Mouse (Mus musculus) hindbrain, embryonic 14.5 days (tissue): ENCODE measurements around the gene Scfd2. TPM values are rescaled to one million over a fixed set of nuclear protein-coding genes. Genes with fewer than 3 reads are reported as not detected.

Experiments
- ATAC-seq: fragments of 200-750 bp; cut with Nextera tagmentation; 2 replicates; pipeline ENCODE4 v1.8.0; 2017; ENCODE audit warnings: moderate number of reproducible peaks, mild to moderate bottlenecking, moderate TSS enrichment, moderate library complexity; ENCODE audit not compliant: low FRiP score
- DNase-seq: peaks from one replicate; pipeline ENCODE4 v3.0.0-alpha.2; 2015; ENCODE audit warnings: low spot score
- H3K27ac ChIP-seq: fragments of 300-500 bp; sonication (generic); 2 replicates; pipeline ENCODE4 v1.5.1; 2014; ENCODE audit warnings: mild to moderate bottlenecking, moderate library complexity
- H3K27me3 ChIP-seq: fragments of 300-500 bp; sonication (generic); 2 replicates; pipeline ENCODE4 v1.6.1; 2014; ENCODE audit warnings: mild to moderate bottlenecking, low read length, mixed read lengths; ENCODE audit not compliant: control insufficient read depth, insufficient read depth
- H3K36me3 ChIP-seq: fragments of 300-500 bp; sonication (generic); replicated peaks from 2 replicates; pipeline ENCODE4 v1.6.1; 2014; ENCODE audit not compliant: control insufficient read depth, insufficient read depth
- H3K4me1 ChIP-seq: fragments of 300-500 bp; sonication (generic); replicated peaks from 2 replicates; pipeline ENCODE4 v1.6.1; 2014; ENCODE audit warnings: antibody characterized with exemption, low read length, mixed read lengths; ENCODE audit not compliant: control insufficient read depth, insufficient read depth
- H3K4me2 ChIP-seq: fragments of 300-500 bp; sonication (generic); replicated peaks from 2 replicates; pipeline ENCODE4 v1.6.1; 2014; ENCODE audit warnings: mild to moderate bottlenecking, moderate library complexity
- H3K4me3 ChIP-seq: fragments of 300-500 bp; sonication (generic); replicated peaks from 2 replicates; pipeline ENCODE4 v1.5.1; 2014; ENCODE audit warnings: mild to moderate bottlenecking, low read length
- H3K9ac ChIP-seq: fragments of 300-500 bp; sonication (generic); 2 replicates; pipeline ENCODE4 v1.6.1; 2014
- H3K9me3 ChIP-seq: fragments of 300-500 bp; sonication (generic); 2 replicates; pipeline ENCODE4 v1.6.1; 2016; ENCODE audit warnings: low read length; ENCODE audit not compliant: control insufficient read depth
- WGBS: fragments of 180-500 bp; shearing (Covaris S2); extraction: QIAGEN DNeasy Blood & Tissue Kit; methylation state at CpG from one replicate; pipeline ENCODE4 v1.1.7; 2014; 5-methylcytosine and 5-hydroxymethylcytosine counted together
- polyA plus RNA-seq: library from polyadenylated mRNA; unstranded; fragments of >200 nt; fragmentation: Nextera tagmentation; extraction: Ambion mirVana; gene quantifications from 2 replicates; pipeline ENCODE4 v1.2.1, GENCODE M21; 2014

Gene Scfd2
- polyA plus RNA-seq, 1 experiment from 2014 or later, result 18.8 TPM

DNA sequence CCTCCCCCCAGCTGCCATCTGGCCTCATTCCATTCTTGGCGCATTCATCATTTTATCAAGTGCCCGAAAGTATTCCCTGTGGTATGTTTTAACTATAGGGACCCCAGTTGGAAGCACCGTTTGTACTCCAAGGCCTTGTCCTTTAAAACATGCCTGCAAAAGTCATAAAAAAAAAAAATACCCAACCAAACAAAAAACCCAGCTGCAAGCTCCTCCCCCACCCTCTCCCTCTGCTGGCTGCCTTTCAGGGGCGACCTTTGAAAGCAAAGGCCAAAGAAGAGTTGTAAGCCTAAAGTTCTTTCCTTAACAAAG, 335.3 kb downstream of the Scfd2 start:
- ATAC-seq (no peak), DNase-seq (no peak)
- H3K27ac ChIP-seq, result no peak overlapping the region
- H3K36me3 ChIP-seq, result no peaks in the 10 kb centered on the region
- no peak overlapping the region for H3K9ac ChIP-seq
- WGBS, result 3% methylated on average over 4 of the region's 4 CpGs
- H3K9me3 ChIP-seq, result no peaks in the 10 kb centered on the region
- H3K27me3 ChIP-seq, result peaks cover 3% of the 10 kb centered on the region; the same call in 1 of the 2 replicates
- H3K4me1 ChIP-seq, result peaks cover 19% of the 10 kb centered on the region; the same call in 1 of the 2 replicates
- H3K4me2 ChIP-seq, result peak overlapping the region; percentile 77
- H3K4me3 ChIP-seq, result peak overlapping the region; percentile 59

DNA sequence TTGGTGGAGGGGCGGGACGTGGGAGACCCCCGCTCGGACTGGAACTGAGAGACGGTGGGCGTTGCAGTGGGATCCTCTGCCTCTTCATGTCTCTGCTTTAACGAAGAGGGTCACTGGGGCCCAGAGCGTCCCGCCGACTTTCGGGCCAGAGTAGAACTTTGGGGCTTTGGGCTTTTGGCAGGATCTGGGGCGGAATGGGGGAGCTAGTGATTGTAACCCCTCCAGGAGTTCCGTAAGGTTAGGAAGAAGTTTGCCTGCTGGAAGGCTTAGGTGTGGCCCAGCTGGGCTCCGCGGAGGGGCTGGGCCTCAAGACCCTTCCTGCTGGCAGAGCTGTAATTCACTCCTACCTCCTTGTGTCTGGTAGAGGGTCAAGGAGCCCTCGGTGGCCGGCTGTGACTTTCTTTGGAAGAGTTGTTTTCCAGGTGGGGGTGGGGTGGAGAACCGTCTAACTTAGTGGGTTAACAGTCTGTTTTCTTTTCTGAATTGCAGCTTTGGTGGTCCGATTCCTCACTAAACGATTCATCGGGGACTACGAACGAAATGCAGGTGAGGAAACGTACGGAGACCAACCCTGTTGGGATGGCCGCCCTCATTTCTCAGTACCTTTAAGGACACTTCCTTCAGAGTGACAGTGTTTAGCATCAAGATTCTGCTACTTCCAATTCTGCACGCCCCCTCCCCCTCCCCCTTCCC, 335.8 kb downstream of the Scfd2 start:
- WGBS, result 2% methylated on average over 27 of the region's 27 CpGs
- H3K4me1 ChIP-seq, result peaks cover 19% of the 10 kb centered on the region; the same call in 1 of the 2 replicates
- H3K27ac ChIP-seq, result peak overlapping the region; percentile 40; the same call in 1 of the 2 replicates
- peak overlapping the region; percentile 59 for H3K4me3 ChIP-seq
- H3K9ac ChIP-seq, result peak overlapping the region; percentile 67
- no peaks in the 10 kb centered on the region for H3K9me3 ChIP-seq
- no peak for DNase-seq
- peak overlapping the region; percentile 77 for H3K4me2 ChIP-seq
- ATAC-seq, result 0 out of 2 replicates have a peak, but pooled peaks have one; percentile 9
- H3K36me3 ChIP-seq, result no peaks in the 10 kb centered on the region
- peaks cover 3% of the 10 kb centered on the region; the same call in 1 of the 2 replicates for H3K27me3 ChIP-seq

DNA sequence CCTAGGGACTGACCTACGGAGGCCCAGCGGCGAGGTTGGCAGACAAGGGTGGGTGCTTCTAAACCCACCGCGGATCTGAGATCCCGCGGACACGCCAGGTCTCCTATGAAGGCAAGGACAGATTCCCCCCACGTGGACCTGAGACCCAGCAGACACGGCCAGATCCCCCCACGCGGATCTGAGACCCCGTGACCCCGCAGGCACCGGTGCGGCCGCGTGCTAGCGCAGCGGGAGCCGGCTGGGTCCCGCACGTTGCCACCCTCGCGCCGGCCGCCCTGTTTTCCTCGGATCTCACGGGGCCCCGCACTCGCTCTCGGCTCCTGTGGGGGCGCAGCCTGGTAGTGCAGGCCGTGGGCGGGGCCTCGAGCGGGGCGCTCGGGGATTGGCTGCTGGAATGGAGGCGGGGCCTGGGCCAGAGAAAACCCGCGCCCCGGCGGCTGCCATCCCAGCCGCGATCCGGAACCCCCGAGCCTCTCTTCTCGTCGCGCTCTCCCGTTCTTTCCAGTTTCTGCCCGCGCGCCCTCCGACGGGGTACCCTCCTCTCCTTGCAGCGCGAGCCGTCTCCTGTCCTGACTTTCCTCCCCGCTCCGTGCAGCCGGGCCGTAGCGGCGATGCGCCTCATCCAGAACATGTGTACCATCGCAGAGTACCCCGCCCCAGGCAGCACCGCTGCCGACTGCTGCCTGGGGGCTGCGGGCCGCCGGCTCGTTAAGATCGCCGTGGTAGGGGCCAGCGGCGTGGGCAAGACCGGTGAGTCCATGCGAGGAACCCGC, 336.5 kb downstream of the Scfd2 start, which contains the start of gene Rasl11b:
Gene Rasl11b, plus strand, starts transcription at position 446 of the 773 bp plus-strand sequence.
- H3K9me3 ChIP-seq, result no peaks in the 10 kb centered on the region
- H3K9ac ChIP-seq, result peak within 1 kb of the TSS; percentile 67
- DNase-seq (peak; percentile 91), ATAC-seq (peak; percentile 96)
- H3K4me1 ChIP-seq, result peaks cover 19% of the 10 kb centered on the region; the same call in 1 of the 2 replicates
- peaks cover 3% of the 10 kb centered on the region; the same call in 1 of the 2 replicates for H3K27me3 ChIP-seq
- H3K27ac ChIP-seq, result peak within 1 kb of the TSS; percentile 40; the same call in 1 of the 2 replicates
- 0% methylated on average over 69 of the region's 82 CpGs for WGBS
- H3K4me2 ChIP-seq, result peak within 1 kb of the TSS; percentile 77
- no peaks in the 10 kb centered on the region for H3K36me3 ChIP-seq
- H3K4me3 ChIP-seq, result peak within 1 kb of the TSS; percentile 59

DNA sequence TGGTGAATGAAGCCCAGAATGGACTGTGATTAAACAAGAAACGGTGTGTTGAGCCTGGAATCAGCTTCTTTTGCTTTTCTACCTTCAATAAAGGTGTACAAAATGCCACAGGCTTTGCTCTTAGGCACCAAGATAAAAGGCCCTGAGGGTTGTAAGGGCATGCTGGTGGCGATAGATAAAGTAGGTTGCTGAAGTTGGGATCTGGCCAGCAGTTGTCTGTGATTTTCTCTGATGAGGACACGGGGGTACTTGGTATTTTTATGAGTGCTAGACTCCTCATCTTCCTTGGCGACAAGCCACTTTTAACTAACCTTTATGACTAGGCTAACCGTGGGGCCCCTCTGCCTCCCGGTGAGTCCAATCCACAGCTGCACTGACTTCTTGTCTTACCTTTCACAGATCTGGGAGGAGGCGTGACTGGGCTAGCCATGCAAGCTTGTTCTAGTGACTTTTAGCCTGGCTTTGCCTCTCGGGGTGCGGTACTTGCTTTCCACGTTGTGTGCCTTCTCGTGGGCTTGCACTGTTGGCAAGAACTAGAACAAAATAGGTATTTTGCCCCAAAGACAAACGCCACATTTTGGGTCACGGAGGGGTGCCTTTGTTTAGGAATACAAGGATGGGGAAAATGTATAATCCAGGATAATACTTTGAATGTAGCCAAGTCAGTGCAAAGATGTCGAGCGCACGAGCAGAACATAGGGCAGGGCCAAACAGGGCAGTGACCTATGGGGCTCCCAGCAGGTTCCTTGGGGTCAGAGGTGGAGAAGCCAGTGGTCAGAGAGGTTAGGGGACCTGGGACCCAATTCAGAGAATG, 337.3 kb downstream of the Scfd2 start:
- WGBS, result 26% methylated on average over 16 of the region's 16 CpGs
- H3K9ac ChIP-seq, result peak overlapping the region; percentile 67
- H3K36me3 ChIP-seq, result no peaks in the 10 kb centered on the region
- H3K4me3 ChIP-seq, result peak overlapping the region; percentile 59
- no peak overlapping the region for H3K27ac ChIP-seq
- ATAC-seq, result peak; percentile 3; the same call in 1 of the 2 replicates
- no peak for DNase-seq
- H3K9me3 ChIP-seq, result no peaks in the 10 kb centered on the region
- H3K4me1 ChIP-seq, result peaks cover 19% of the 10 kb centered on the region; the same call in 1 of the 2 replicates
- peak overlapping the region; percentile 77 for H3K4me2 ChIP-seq
- peaks cover 3% of the 10 kb centered on the region; the same call in 1 of the 2 replicates for H3K27me3 ChIP-seq

DNA sequence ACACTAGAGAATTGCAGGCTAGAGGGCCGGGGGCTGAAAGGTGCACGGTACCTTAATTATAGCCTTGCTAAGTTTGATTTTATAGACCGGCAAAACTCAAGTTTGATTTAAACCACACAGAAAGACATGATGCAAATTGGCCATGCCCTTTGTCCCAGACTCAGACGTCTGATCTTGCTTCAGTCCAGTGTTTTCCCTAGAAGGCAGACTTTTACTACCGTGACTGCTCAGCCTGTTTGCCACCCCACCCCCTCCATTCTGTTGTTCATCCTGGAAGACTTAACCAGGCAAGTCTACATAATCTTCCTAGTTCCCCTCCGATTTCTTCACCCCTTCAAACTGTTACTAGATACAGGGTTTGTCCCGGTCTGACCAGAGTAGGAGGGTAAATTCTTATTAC, 337.9 kb downstream of the Scfd2 start:
- Histone ChIP-seq H3K4me3 (no peak overlapping the region), H3K4me1 (peaks cover 19% of the 10 kb centered on the region; the same call in 1 of the 2 replicates), H3K4me2 (no peak overlapping the region), H3K9ac (no peak overlapping the region), H3K27me3 (peaks cover 3% of the 10 kb centered on the region; the same call in 1 of the 2 replicates), H3K9me3 (no peaks in the 10 kb centered on the region), H3K36me3 (no peaks in the 10 kb centered on the region), H3K27ac (no peak overlapping the region)
- ATAC-seq, result no peak
- WGBS, result 47% methylated on average over 7 of the region's 7 CpGs
- no peak for DNase-seq

DNA sequence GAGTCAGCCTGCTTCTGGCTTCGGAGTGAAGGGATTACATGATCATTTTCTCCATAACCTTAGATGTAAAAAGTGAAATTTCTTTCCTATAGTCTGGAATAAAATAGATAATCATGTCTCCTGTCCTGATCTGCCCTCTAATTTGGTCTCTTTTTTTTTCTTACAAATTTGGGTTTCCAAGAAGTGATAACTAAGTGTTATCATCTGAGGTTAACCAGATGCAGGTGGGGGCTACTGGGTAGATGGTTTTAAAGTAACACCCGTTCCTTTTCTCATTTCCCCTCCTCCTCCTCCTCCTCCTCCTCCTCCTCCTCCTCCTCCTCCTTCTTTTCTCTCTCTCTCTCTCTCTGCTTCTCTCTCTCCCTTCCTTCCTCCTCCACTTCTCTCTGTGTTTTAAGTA, 338.6 kb downstream of the Scfd2 start:
- no peak overlapping the region for H3K9ac ChIP-seq
- H3K4me1 ChIP-seq, result peaks cover 14% of the 10 kb centered on the region; the same call in 1 of the 2 replicates
- no peak overlapping the region for H3K4me3 ChIP-seq
- H3K36me3 ChIP-seq, result no peaks in the 10 kb centered on the region
- H3K27ac ChIP-seq, result no peak overlapping the region
- H3K9me3 ChIP-seq, result no peaks in the 10 kb centered on the region
- ATAC-seq, result no peak
- H3K4me2 ChIP-seq, result no peak overlapping the region
- peaks cover 3% of the 10 kb centered on the region; the same call in 1 of the 2 replicates for H3K27me3 ChIP-seq
- WGBS, result 71% methylated on average over 2 of the region's 2 CpGs
- no peak for DNase-seq

DNA sequence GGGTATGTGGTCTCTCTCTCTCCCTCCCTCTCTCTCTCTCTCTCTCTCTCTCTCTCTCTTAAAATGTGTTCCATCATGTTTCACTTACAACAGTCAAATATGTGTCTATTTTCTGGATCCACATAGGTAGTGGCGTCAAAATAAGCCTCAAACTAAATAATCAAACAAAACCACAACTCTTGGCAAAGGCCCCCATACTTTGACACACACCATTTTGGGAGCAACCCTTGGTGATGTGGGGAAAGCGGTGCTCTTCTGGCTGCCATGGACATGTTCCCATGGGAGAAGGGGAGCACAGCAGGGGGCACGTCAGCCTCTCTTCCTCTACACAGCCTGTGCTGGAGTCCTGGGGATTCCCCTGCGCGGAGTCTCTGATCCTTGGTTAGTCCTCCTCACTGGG, 340.6 kb downstream of the Scfd2 start:
- no peak for DNase-seq
- no peak for ATAC-seq
- Histone ChIP-seq H3K9me3 (no peaks in the 10 kb centered on the region), H3K27ac (no peak overlapping the region), H3K9ac (no peak overlapping the region), H3K4me1 (peaks cover 8% of the 10 kb centered on the region; the same call in 1 of the 2 replicates), H3K4me2 (no peak overlapping the region), H3K36me3 (no peaks in the 10 kb centered on the region), H3K4me3 (no peak overlapping the region), H3K27me3 (peaks cover 3% of the 10 kb centered on the region; the same call in 1 of the 2 replicates)
- WGBS, result 74% methylated on average over 5 of the region's 5 CpGs

DNA sequence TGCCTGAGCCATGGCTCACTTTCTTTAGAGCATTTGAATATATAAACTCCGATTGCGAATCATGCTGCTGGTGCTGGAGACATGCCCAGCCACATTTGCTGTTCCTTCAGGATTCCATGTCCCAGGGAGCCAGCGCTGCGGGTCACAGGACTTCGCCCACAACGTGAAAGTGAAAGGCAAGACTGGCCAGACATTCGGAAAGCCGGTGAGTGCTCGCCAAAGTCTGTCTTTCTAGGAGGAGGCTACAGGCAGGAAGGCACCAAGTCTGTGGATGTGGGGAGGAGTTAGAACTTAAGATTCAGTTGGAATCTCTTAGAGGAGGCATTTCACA, 341.4 kb downstream of the Scfd2 start:
- H3K36me3 ChIP-seq, result no peaks in the 10 kb centered on the region
- DNase-seq, result no peak
- WGBS, result 47% methylated on average over 9 of the region's 9 CpGs
- no peaks in the 10 kb centered on the region for H3K9me3 ChIP-seq
- ATAC-seq, result no peak
- H3K9ac ChIP-seq, result no peak overlapping the region
- no peak overlapping the region for H3K4me3 ChIP-seq
- H3K4me1 ChIP-seq, result 0 out of 2 replicates have a peak, but pooled peaks cover 6% of the 10 kb centered on the region
- no peak overlapping the region for H3K27ac ChIP-seq
- peaks cover 3% of the 10 kb centered on the region; the same call in 1 of the 2 replicates for H3K27me3 ChIP-seq
- H3K4me2 ChIP-seq, result no peak overlapping the region
